Mouse (Mus musculus) thymus, postnatal 36 days (tissue): ENCODE measurements around the gene Ndufa7.

Experiments
- DNase-seq, 2 experiments: peaks; one replicate each; pipeline ENCODE4 v3.0.0; 2022; ENCODE audit warnings: mixed read lengths in 2 of 2

Ndufa7 gene

GRCm38 (mm10) chr17:33824084-33824996 is at the start of gene Ndufa7, which contains the start of gene Rps28:
Gene Ndufa7 (plus strand): TSS chr17:33824572.
Gene Rps28 (minus strand): TSS chr17:33824562.
- DNase-seq = peak; percentile 97 to 99

GRCm38 (mm10) chr17:33774573-33775155 is 49.7 kb upstream of the Ndufa7 start:
- no peak for DNase-seq

- no peak for DNase-seq
Observed at GRCm38 (mm10) chr17:33775287-33775686, 49.1 kb upstream of the Ndufa7 start.

- DNase-seq = no peak
Observed at GRCm38 (mm10) chr17:33779271-33779966, 45.0 kb upstream of the Ndufa7 start.

GRCm38 (mm10) chr17:33779967-33780295 is 44.4 kb upstream of the Ndufa7 start:
- no peak for DNase-seq

GRCm38 (mm10) chr17:33780431-33780830 is 43.9 kb upstream of the Ndufa7 start:
- no peak for DNase-seq

GRCm38 (mm10) chr17:33781124-33781977 is 43.0 kb upstream of the Ndufa7 start, which contains the start of gene Angptl4:
Gene Angptl4 (minus strand): TSS chr17:33781830.
- DNase-seq = peak; percentile 77 to 81

- DNase-seq = no peak
Observed at GRCm38 (mm10) chr17:33782067-33782466, 42.3 kb upstream of the Ndufa7 start.

GRCm38 (mm10) chr17:33783408-33783807 is 41.0 kb upstream of the Ndufa7 start:
- DNase-seq = no peak

GRCm38 (mm10) chr17:33784939-33785338 is 39.4 kb upstream of the Ndufa7 start:
- DNase-seq = no peak

GRCm38 (mm10) chr17:33786375-33786774 is 38.0 kb upstream of the Ndufa7 start:
- no peak for DNase-seq

- no peak for DNase-seq
Observed at GRCm38 (mm10) chr17:33788732-33789131, 35.6 kb upstream of the Ndufa7 start.

GRCm38 (mm10) chr17:33798306-33798705 is 26.1 kb upstream of the Ndufa7 start:
- DNase-seq = no peak

- DNase-seq = no peak
Observed at GRCm38 (mm10) chr17:33799277-33799676, 25.1 kb upstream of the Ndufa7 start.

GRCm38 (mm10) chr17:33802221-33802620 is 22.2 kb upstream of the Ndufa7 start:
- DNase-seq = no peak

GRCm38 (mm10) chr17:33804205-33804604 is 20.2 kb upstream of the Ndufa7 start:
- no peak for DNase-seq

GRCm38 (mm10) chr17:33804745-33805144 is 19.6 kb upstream of the Ndufa7 start:
- DNase-seq = no peak

GRCm38 (mm10) chr17:33807181-33807888 is 17.0 kb upstream of the Ndufa7 start:
- no peak for DNase-seq

- no peak for DNase-seq
Observed at GRCm38 (mm10) chr17:33808192-33808591, 16.2 kb upstream of the Ndufa7 start.

- peak; percentile 82 to 83 for DNase-seq
Observed at GRCm38 (mm10) chr17:33810334-33811141, 13.8 kb upstream of the Ndufa7 start, which contains the start of gene Kank3. Gene Kank3 (plus strand): TSS chr17:33810519.

GRCm38 (mm10) chr17:33811142-33811516 is 13.2 kb upstream of the Ndufa7 start:
- no peak for DNase-seq
